Mouse (Mus musculus): Measurements from ENCODE around the gene Hist1h1t. TPM values are rescaled to one million over a fixed set of nuclear protein-coding genes. Genes with fewer than 3 reads are reported as not detected.

The Hist1h1t gene
- polyA plus RNA-seq, 1 experiment from 2014 or later: not detected

DNA sequence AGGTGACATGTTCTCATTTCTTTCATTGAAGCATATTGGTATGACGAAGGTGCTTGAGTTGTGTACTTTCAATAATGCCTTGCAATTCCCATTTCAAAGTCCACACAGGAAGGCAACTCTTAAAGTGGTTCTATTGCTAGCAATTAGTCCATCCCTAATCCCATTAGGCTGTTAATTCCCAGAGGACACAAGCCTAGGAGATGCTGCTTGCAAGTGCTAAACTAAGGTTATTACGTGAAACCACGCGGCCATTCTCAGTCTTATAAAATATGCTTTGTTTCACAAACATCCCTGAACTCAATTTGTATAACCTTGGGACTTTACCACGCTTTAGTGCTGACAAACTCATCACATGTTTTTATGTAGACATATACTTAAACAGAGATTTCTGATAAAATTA, 41.5 kb downstream of the Hist1h1t start:
- H3K4me3 ChIP-seq (ENCODE audit: low read depth, low read length): no peak overlapping the region
- ATAC-seq (replicated peaks; ENCODE audit: insufficient number of reproducible peaks, low FRiP score, low TSS enrichment): no peak
- 83% methylated on average over 5 of the region's 5 CpGs for WGBS (ENCODE audit: insufficient replicate concordance)
- no peaks in the 10 kb centered on the region for H3K27me3 ChIP-seq (ENCODE audit: control insufficient read depth, insufficient read depth, low read length)
- peaks cover 4% of the 10 kb centered on the region; the same call in 1 of the 2 replicates for H3K4me1 ChIP-seq (ENCODE audit: control insufficient read depth, insufficient read depth, low read length)
- H3K9me3 ChIP-seq (replicated peaks; ENCODE audit: control insufficient read depth, low read length): no peaks in the 10 kb centered on the region
- no peak overlapping the region for H3K9ac ChIP-seq (ENCODE audit: low read depth, low read length)
- H3K4me2 ChIP-seq: no peak overlapping the region
- no peak overlapping the region for H3K27ac ChIP-seq (ENCODE audit: low read depth, low read length)
- no peaks in the 10 kb centered on the region for H3K36me3 ChIP-seq (ENCODE audit: control insufficient read depth, insufficient read depth, low read length)

DNA sequence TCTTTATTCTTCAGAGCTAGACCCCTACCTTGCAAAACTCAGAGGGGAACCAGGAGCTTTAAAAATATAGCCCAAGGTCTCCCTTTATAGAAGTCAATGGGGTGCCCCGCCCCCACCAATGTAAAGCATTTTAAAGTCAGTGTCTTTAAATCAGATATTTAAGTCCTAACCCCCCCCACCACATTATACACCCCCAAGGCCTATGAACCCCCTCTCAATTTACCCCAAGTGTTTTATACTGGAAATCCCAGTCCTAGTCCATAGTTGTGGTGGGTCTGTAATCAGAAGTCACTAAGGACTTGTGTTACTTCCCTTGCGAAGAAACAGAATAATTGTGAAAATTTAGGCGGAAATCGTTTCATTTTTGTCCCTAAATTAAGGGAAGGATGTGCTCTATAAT, 42.4 kb downstream of the Hist1h1t start:
- Histone ChIP-seq H3K4me3 (ENCODE audit: low read depth, low read length) (peak overlapping the region; percentile 69), H3K27me3 (ENCODE audit: control insufficient read depth, insufficient read depth, low read length) (no peaks in the 10 kb centered on the region)
- WGBS (ENCODE audit: insufficient replicate concordance): 22% methylated on average over 4 of the region's 4 CpGs

DNA sequence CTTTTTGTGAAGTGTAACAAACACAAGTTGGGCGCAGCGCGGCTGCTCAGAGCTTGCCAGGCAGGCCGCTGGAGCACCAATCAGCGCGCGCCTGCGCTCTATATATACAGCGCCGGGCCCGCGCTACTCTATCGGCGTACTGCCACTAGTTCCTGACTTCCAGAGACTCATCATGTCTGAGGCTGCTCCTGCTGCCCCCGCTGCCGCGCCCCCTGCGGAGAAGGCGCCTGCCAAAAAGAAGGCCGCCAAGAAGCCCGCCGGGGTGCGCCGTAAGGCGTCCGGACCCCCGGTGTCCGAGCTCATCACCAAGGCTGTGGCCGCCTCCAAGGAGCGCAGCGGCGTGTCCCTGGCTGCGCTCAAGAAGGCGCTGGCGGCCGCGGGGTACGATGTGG, 43.1 kb downstream of the Hist1h1t start, which contains the start of gene Hist1h1c:
Gene Hist1h1c (plus strand): TSS at position 132 of the 392 bp plus-strand sequence.
- ATAC-seq (replicated peaks; ENCODE audit: insufficient number of reproducible peaks, low FRiP score, low TSS enrichment): peak; percentile 93
- WGBS (ENCODE audit: insufficient replicate concordance): 0% methylated on average over 34 of the region's 38 CpGs
- Histone ChIP-seq H3K4me2 (peak within 1 kb of the TSS; percentile 95), H3K27me3 (ENCODE audit: control insufficient read depth, insufficient read depth, low read length) (no peaks in the 10 kb centered on the region), H3K9me3 (replicated peaks; ENCODE audit: control insufficient read depth, low read length) (no peaks in the 10 kb centered on the region), H3K36me3 (ENCODE audit: control insufficient read depth, insufficient read depth, low read length) (no peaks in the 10 kb centered on the region), H3K27ac (ENCODE audit: low read depth, low read length) (peak within 1 kb of the TSS; percentile 100), H3K4me3 (ENCODE audit: low read depth, low read length) (peak within 1 kb of the TSS; percentile 69), H3K9ac (ENCODE audit: low read depth, low read length) (peak within 1 kb of the TSS; percentile 96), H3K4me1 (ENCODE audit: control insufficient read depth, insufficient read depth, low read length) (peaks cover 4% of the 10 kb centered on the region; the same call in 1 of the 2 replicates)

More for the DNA sequence above, 42.4 kb downstream of the Hist1h1t start:
- Histone ChIP-seq H3K27ac (ENCODE audit: low read depth, low read length) (peak overlapping the region; percentile 100), H3K9ac (ENCODE audit: low read depth, low read length) (peak overlapping the region; percentile 96), H3K4me2 (peak overlapping the region; percentile 95), H3K4me1 (ENCODE audit: control insufficient read depth, insufficient read depth, low read length) (peaks cover 4% of the 10 kb centered on the region; the same call in 1 of the 2 replicates), H3K9me3 (replicated peaks; ENCODE audit: control insufficient read depth, low read length) (no peaks in the 10 kb centered on the region), H3K36me3 (ENCODE audit: control insufficient read depth, insufficient read depth, low read length) (no peaks in the 10 kb centered on the region)
- ATAC-seq (replicated peaks; ENCODE audit: insufficient number of reproducible peaks, low FRiP score, low TSS enrichment): no peak

DNA sequence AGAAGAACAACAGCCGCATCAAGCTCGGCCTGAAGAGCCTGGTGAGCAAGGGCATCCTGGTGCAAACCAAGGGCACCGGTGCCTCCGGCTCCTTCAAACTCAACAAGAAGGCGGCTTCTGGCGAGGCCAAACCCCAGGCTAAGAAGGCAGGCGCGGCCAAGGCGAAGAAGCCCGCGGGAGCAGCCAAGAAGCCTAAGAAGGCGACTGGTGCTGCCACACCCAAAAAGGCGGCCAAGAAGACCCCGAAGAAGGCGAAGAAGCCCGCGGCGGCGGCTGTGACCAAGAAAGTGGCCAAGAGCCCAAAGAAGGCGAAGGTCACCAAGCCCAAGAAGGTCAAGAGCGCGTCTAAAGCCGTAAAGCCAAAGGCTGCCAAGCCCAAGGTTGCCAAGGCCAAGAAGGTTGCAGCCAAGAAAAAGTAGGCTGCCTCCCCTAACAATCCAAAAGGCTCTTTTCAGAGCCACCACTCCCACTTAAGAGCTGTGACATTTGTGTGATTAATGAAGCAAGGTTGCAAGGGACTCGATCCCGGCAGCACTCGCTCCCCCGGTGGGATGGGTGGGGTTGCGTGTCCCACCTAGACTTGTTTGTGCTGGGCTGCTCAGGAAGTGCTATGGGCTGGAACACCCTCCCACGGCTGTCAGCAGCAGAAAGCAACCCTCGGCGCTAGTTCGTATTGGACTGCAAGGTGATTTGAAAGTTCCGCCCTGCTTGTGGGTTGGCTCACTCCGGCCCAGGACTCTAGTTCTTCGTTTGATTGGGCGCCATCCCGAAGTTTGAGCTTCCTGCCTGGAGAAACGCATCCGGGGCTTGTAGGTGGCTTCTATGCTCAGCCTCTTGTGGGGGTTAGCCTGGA, 43.7 kb downstream of the Hist1h1t start:
- peak overlapping the region; percentile 100 for H3K27ac ChIP-seq (ENCODE audit: low read depth, low read length)
- ATAC-seq (replicated peaks; ENCODE audit: insufficient number of reproducible peaks, low FRiP score, low TSS enrichment): peak; percentile 82
- H3K4me2 ChIP-seq: peak overlapping the region; percentile 95
- H3K9me3 ChIP-seq (replicated peaks; ENCODE audit: control insufficient read depth, low read length): no peaks in the 10 kb centered on the region
- no peaks in the 10 kb centered on the region for H3K27me3 ChIP-seq (ENCODE audit: control insufficient read depth, insufficient read depth, low read length)
- H3K36me3 ChIP-seq (ENCODE audit: control insufficient read depth, insufficient read depth, low read length): no peaks in the 10 kb centered on the region
- H3K4me1 ChIP-seq (ENCODE audit: control insufficient read depth, insufficient read depth, low read length): peaks cover 4% of the 10 kb centered on the region; the same call in 1 of the 2 replicates
- H3K4me3 ChIP-seq (ENCODE audit: low read depth, low read length): peak overlapping the region; percentile 69
- WGBS (ENCODE audit: insufficient replicate concordance): under 1% methylated on average over 39 of the region's 39 CpGs
- peak overlapping the region; percentile 96 for H3K9ac ChIP-seq (ENCODE audit: low read depth, low read length)

DNA sequence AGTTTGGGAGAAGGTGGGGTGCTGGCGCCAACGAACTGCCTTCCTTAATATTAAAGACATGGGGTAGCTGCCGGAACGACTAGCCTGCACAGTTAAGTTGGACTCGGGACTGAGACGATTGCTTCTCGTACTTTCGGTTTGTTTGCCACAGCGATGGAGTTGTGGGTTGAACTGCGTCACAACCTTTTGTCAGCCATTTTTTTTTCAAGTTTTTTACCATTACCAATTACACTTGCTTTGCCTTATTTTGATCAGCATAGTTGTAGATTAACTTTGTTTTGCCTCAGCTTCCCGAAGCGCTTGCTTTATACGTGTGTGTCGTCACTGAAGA, 44.3 kb downstream of the Hist1h1t start:
- 1% methylated on average over 14 of the region's 14 CpGs for WGBS (ENCODE audit: insufficient replicate concordance)
- Histone ChIP-seq H3K27ac (ENCODE audit: low read depth, low read length) (peak overlapping the region; percentile 100), H3K27me3 (ENCODE audit: control insufficient read depth, insufficient read depth, low read length) (no peaks in the 10 kb centered on the region), H3K4me3 (ENCODE audit: low read depth, low read length) (peak overlapping the region; percentile 69), H3K36me3 (ENCODE audit: control insufficient read depth, insufficient read depth, low read length) (no peaks in the 10 kb centered on the region), H3K4me1 (ENCODE audit: control insufficient read depth, insufficient read depth, low read length) (peaks cover 4% of the 10 kb centered on the region; the same call in 1 of the 2 replicates), H3K9ac (ENCODE audit: low read depth, low read length) (peak overlapping the region; percentile 96), H3K4me2 (peak overlapping the region; percentile 95), H3K9me3 (replicated peaks; ENCODE audit: control insufficient read depth, low read length) (no peaks in the 10 kb centered on the region)
- ATAC-seq (replicated peaks; ENCODE audit: insufficient number of reproducible peaks, low FRiP score, low TSS enrichment): no peak

DNA sequence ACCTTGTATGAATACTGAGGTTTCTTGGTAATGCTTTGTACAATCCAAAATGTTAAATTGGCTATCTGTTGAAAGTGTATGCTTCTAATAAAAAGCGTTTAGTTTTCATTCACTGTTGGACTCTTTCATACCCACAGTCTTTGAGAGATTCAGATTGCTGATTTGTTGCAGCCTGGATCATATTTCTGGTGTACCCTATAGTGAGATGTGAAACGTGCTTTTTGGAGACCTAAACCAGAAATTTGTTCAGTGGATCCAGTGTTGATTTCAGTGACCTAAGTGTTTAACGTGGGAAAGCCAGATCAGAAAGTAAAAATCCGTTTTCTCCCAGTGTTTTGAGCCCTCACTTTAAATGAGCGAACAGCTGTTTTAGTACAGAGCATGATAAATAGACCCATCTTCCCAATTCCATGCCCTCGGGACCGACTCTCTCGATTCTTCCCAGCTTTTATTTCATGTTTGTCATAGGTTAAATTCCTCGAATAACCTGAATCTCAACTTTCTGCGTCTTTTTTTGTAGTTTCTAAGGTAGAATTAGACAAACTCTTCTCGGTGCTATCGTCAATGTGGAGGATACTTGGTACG, 44.7 kb downstream of the Hist1h1t start:
- Histone ChIP-seq H3K27me3 (ENCODE audit: control insufficient read depth, insufficient read depth, low read length) (no peaks in the 10 kb centered on the region), H3K4me2 (peak overlapping the region; percentile 95), H3K27ac (ENCODE audit: low read depth, low read length) (peak overlapping the region; percentile 100), H3K36me3 (ENCODE audit: control insufficient read depth, insufficient read depth, low read length) (no peaks in the 10 kb centered on the region), H3K4me3 (ENCODE audit: low read depth, low read length) (peak overlapping the region; percentile 69), H3K9me3 (replicated peaks; ENCODE audit: control insufficient read depth, low read length) (no peaks in the 10 kb centered on the region), H3K4me1 (ENCODE audit: control insufficient read depth, insufficient read depth, low read length) (peaks cover 4% of the 10 kb centered on the region; the same call in 1 of the 2 replicates), H3K9ac (ENCODE audit: low read depth, low read length) (peak overlapping the region; percentile 96)
- no peak for ATAC-seq (replicated peaks; ENCODE audit: insufficient number of reproducible peaks, low FRiP score, low TSS enrichment)
- 29% methylated on average over 13 of the region's 13 CpGs for WGBS (ENCODE audit: insufficient replicate concordance)

DNA sequence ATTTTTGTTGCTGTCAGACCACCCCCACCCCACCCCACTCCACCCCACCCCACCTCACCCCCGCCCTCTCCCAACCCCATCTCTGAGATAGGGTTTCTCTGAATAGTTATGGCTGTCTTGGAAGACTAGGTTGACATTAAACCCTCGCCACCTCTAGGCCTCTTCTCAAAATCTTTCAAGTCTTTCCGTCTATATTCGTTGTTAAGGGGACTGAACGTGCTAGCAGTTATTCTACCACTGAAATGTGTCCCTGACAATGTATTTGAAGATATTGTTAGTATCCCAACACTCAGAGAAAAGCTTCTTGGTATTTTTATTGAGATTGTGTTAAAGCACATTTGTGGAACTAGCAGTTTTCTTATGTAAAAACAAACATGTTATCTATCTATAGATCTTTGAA, 45.3 kb downstream of the Hist1h1t start:
- no peak for ATAC-seq (replicated peaks; ENCODE audit: insufficient number of reproducible peaks, low FRiP score, low TSS enrichment)
- H3K4me3 ChIP-seq (ENCODE audit: low read depth, low read length): 0 out of 2 replicates have a peak overlapping the region, but pooled peaks have one; percentile 69

DNA sequence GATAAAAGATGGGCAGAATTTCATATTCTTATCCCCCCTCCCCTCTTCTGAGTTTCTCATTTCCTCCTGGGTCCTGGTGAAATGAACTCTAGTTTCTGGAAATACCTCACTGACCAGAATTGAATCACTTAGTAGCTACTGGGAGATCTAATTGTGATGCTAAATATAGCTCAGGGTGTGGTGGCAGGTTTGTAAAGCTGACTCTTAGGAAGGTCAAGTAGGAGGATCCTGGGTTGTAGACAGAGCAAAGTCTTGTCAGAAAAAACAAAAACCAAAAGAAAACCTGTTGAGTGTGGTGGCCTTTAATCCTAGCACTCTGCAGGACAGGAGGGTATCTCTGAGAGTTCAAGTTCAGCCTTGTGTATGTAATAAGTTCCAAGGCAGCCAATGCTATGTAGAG, 46.4 kb downstream of the Hist1h1t start:
- Histone ChIP-seq H3K9me3 (replicated peaks; ENCODE audit: control insufficient read depth, low read length) (no peaks in the 10 kb centered on the region), H3K9ac (ENCODE audit: low read depth, low read length) (0 out of 2 replicates have a peak overlapping the region, but pooled peaks have one; percentile 18), H3K27ac (ENCODE audit: low read depth, low read length) (no peak overlapping the region; the same call in 1 of the 2 replicates), H3K4me2 (0 out of 2 replicates have a peak overlapping the region, but pooled peaks have one; percentile 14), H3K36me3 (ENCODE audit: control insufficient read depth, insufficient read depth, low read length) (no peaks in the 10 kb centered on the region), H3K27me3 (ENCODE audit: control insufficient read depth, insufficient read depth, low read length) (no peaks in the 10 kb centered on the region), H3K4me3 (ENCODE audit: low read depth, low read length) (no peak overlapping the region), H3K4me1 (ENCODE audit: control insufficient read depth, insufficient read depth, low read length) (peaks cover 4% of the 10 kb centered on the region; the same call in 1 of the 2 replicates)
- no peak for ATAC-seq (replicated peaks; ENCODE audit: insufficient number of reproducible peaks, low FRiP score, low TSS enrichment)

More for the DNA sequence above, 45.3 kb downstream of the Hist1h1t start:
- no peaks in the 10 kb centered on the region for H3K36me3 ChIP-seq (ENCODE audit: control insufficient read depth, insufficient read depth, low read length)
- H3K4me1 ChIP-seq (ENCODE audit: control insufficient read depth, insufficient read depth, low read length): peaks cover 4% of the 10 kb centered on the region; the same call in 1 of the 2 replicates
- H3K9me3 ChIP-seq (replicated peaks; ENCODE audit: control insufficient read depth, low read length): no peaks in the 10 kb centered on the region
- H3K27ac ChIP-seq (ENCODE audit: low read depth, low read length): peak overlapping the region; percentile 100
- H3K27me3 ChIP-seq (ENCODE audit: control insufficient read depth, insufficient read depth, low read length): no peaks in the 10 kb centered on the region
- H3K4me2 ChIP-seq: peak overlapping the region; percentile 95
- 53% methylated on average over 5 of the region's 5 CpGs for WGBS (ENCODE audit: insufficient replicate concordance)
- H3K9ac ChIP-seq (ENCODE audit: low read depth, low read length): peak overlapping the region; percentile 96; the same call in 1 of the 2 replicates
